Mouse (Mus musculus) right cerebral cortex, postnatal 10 days (tissue): ENCODE results near the gene Gkap1.

Experiments used
- DNase-seq, 2 experiments: peaks; one replicate each; pipeline ENCODE4 v3.0.0; 2021; ENCODE audit warnings: low spot score in 2 of 2

The Gkap1 gene

DNA sequence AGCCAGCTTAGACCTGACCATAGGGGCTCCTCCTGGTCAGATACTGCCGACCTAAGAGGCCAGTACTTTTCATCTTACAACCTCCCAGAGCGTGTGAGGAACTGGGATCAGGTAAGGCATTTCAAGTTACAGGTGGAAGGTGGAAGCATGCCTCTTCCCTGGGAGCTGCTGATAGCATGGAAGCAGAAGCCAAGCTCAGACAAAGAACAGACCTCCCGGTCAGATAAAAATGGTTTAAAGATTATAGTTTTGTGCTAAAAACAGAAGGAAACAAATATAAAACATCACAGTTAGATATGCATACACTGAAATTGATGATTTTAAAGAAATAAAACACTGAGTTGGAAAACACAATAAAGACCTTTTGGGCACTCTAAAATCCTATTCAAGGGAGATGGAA lies 8.6 kb downstream of the Gkap1 start:
- DNase-seq, result no peak

DNA sequence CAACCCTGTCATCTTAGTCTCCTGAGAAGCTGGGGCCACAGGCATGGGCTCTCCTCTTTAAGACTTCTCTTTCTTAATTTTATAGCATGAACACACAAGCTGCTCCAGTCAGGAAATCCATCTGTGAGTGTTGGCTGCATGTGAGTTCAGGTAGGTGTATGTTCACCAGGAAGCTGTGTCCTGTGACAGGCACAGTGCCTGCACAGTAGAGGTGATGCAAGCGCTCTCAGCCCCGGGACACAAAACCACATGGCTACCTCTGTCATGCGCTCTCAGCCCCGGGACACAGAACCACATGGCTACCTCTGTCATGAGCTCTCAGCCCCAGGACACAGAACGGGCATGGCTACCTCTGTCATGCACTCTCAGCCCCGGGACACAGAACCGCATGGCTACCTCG lies 12.0 kb downstream of the Gkap1 start:
- DNase-seq, result no peak

DNA sequence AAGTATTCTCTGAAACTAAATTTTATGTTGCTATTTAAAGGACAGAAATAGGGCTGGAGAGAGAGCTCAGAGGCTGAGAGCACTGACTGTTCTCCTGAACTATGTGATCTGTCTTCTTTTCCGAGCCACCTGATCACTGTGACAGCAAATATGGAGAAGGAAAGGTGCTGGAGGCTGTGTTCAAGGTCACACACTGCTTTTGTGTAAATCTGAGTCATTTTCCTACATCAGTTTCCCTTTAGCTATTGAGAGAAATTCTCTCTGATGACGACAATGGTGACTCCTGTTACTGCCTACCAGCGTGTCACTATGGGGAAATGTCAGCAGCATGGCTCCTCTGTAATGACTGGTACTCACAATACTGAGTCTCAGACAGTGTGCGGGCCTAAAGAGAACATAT lies 13.8 kb downstream of the Gkap1 start:
- DNase-seq, result no peak

DNA sequence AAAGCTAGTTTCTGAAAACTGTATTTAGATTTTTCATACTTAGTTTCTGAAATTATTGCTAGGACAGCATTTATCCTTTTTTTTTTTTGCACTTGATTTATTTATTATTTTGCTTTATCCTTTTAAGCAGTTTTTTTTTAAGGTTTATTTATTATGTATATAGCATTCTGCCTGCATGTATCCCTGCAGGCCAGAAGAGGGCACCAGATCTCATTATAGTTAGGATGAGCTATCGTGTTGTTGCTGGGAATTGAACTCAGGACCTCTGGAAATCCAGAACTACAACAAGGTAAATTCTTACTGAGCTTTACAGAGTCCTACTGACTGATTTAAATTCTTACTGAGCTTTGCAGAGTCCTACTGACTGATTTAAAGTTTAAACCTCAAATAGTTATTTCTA lies 22.2 kb downstream of the Gkap1 start:
- DNase-seq, result no peak

DNA sequence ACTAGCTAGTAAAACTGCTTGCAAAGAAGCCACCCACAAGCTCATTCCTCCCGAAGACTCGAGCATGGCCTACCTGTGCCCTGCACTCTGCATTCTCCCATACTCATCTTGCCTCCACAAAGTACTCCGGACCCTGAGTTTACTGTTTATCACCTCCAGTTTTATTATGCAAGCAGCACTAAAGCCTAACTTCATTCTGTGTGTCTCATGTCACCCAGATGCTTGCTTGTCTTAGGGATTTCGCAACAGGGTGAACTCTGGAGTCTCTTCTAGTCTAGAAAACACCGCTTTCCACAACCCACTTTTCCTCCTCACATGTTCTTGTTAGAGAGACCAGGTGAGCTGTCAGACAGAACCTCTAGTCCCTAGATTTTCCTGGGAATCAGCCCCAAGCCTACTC lies 26.5 kb downstream of the Gkap1 start:
- DNase-seq, result no peak

DNA sequence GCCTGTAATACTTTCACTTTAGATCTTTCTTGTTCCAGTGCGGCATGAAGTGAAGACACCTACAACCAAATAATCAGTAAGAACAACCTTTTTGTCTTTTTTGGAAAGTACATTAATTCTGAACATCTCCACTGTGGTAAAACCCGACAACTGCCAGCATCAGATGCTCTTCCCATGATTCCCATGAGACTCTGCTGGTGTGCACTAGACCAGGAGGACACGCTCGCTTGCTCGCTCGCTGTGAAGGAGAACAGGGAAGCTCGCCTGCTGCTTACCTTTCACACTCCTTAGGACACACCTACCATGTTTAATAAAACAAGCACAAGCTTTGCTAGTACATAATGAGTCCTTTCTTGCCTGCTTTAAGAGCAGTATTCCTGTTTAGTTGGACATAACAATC lies 39.0 kb downstream of the Gkap1 start:
- no peak for DNase-seq

DNA sequence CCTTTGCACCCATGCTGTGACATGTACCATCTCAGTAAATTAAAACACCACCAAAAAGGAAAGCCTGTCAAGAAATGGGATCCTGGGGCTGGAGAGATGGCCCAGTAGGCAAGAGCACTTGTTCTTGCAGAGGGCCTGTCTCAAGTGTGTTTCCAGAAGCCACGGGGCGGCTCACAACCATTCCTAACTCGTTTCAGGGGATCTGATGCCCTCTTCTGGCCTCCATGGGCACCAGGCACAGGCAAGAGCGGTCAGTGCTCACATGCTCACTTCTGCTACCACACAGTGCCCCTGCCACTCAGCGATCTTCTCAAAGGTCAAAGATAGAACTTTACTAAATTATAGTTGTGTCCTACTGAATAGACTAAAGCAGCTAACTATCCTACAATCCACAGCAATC lies 42.9 kb downstream of the Gkap1 start:
- peak in 1 of 2 experiments; percentile 57 for DNase-seq

DNA sequence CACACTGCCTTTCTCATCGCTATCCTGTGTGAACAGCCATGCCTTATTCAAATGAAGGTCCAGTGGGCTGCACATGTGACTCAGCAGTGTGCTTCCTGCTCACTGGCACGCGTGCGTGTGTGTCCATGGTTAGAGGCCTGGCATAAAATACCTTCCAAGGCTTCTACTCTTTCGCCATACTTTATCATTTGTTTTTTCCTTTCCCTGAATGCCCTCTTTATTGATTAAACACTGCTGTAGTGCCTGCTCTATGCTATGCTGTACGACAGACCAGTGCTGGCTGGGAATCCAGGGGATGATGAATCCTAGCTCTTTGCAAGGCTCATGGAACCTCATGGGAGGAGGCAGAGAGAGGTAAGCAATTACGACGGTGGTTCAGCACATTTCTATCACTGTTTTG lies 43.4 kb downstream of the Gkap1 start:
- no peak for DNase-seq

DNA sequence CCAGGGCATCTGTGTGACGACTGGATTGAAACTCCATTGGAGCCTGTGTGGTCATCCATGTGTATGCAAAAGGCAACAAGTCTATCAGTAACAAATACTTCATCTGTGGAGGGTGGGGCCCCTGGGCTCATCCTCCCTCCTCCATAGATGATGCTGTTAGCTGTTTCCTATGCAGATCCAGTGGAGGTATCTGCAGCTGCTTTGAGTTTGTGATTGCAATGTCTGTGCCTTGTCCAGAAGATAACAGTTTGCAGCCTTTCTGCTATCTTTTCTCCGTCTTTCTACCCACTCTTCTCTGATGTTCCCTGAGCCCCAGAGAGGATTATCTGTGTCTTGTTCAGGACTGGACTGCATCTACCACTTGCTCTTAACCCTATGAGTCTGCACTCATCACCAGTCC lies 46.9 kb downstream of the Gkap1 start:
- no peak for DNase-seq

DNA sequence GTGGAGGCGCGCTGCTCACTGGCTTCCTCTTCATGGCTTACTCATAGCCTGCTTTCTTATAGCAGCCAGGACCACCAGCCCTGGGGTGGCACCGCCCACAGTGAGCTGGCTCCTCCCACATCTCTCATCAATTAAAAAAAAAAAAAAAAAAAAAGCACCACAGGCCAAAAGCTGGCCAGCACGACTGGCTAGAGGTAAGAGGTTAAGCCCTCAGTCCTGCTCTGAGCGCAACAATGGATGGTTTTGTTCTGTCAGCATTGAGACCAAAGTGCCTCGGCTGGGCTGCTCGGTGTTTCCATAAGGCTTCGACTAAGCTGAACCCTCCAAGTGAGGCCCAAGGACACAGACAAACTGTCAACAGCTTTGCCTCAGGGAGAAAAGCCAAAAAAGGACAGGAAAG lies 49.8 kb downstream of the Gkap1 start:
- DNase-seq, result no peak

DNA sequence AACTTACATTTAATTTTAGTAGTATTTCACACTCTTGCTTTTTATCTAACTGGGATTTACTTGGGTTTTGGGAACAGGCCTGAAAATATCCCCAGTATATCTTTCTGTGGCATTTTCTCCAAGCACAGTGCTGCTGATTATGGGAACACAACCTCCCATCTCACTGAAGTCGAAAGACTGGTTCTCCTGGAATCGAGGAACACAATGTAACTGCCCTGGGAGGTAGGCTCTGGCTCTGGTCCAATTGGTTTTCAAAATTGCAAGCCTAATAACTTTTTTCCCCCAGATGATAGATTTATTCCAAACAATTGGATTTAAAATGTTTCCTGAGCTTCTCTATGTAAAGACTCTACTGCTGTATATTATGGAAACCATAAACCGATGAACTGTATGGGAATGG lies 55.3 kb downstream of the Gkap1 start:
- DNase-seq, result no peak

DNA sequence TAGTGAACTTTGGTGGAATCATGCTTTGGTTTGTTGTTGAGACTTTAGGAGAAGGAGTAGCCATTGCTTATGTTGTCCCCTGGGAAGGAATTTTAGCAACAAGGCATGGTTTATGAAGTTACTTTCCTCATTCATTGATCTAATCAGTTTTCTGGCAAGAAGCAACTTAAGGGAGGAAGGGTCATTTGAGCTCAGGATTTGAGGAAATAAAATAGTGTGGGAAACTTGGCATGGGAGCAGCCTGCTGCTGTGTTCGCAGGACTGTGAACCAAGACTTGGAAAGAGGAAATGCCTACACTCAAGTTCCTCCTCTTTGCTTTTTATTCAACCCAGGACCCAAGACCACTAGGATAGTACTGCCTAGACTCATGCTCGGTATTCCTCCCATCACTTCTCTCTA lies 58.0 kb downstream of the Gkap1 start:
- no peak for DNase-seq

DNA sequence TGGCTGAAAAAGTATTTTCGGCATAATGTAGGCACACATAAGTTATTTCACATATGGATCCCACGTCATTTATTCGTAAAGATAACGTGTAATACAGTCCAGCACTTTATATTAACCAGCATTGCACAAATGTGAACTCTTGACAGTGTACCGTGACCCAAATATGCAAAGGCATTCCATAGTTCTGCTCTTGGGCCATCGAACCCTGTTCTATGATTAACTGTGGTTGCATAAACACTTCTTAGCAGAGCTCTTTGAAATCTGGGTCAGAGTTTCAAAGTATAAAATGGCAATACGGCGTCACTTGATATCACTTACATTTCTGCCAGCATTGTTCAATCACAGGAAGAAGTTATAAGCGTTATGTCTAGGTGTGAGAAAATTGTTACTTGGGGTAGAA lies 59.1 kb downstream of the Gkap1 start:
- no peak for DNase-seq

DNA sequence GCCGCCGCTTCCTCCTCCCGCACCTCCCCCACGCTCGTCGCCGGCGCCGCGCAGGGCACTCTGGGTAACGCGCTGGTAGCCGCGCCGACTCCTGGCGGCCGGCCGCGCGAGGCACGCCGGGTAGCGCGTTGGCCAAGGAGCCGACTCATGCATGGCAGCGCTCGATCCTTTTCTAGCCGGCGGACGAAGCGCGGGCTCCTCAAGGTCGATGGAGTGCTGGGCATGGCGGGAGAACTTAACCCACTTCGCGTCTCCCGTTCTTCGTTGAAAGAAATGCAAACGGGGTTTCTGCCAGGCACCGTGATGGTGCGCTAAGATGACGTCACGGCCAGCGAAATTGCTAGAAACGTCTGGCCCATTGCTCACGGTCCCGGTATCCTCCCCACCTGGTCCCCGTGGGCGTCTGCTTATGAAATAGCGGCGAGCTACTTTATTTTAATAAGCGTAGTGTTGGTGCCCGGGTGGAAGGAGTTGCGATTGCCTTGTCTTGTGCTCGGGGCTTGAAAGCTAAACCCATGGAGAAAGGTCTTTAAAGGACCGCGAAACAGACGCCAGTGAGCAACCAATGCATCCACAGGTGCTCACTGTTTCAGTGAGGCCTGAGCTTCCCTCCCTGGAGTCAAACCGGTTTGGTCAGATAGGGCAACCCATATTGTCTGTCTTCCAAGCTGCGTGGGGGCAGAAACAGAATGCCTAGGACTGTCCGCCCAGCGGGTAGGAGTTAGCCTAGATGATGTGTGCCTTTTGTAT lies 59.7 kb downstream of the Gkap1 start, which contains the start of gene Ubqln1:
Gene Ubqln1, minus strand, starts transcription at position 62 of the 750 bp plus-strand sequence.
- DNase-seq, result peak; percentile 92

DNA sequence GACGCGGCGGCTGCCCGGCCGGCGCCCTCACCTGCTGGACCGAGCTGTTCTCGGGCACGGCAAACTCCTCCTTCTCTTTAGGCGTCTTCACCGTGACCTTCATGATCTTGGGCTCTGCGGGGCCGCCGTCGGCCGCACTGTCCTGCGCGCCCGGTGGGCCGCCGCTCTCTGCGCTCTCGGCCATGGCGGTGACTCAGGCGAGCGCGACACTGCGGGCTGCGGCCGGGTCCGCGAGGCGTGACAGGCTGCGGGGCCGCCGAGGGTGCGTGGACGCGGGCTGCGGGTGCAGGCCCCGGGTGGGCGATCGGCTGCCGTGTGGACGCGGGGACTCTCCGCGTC lies 60.3 kb downstream of the Gkap1 start:
- no peak for DNase-seq

DNA sequence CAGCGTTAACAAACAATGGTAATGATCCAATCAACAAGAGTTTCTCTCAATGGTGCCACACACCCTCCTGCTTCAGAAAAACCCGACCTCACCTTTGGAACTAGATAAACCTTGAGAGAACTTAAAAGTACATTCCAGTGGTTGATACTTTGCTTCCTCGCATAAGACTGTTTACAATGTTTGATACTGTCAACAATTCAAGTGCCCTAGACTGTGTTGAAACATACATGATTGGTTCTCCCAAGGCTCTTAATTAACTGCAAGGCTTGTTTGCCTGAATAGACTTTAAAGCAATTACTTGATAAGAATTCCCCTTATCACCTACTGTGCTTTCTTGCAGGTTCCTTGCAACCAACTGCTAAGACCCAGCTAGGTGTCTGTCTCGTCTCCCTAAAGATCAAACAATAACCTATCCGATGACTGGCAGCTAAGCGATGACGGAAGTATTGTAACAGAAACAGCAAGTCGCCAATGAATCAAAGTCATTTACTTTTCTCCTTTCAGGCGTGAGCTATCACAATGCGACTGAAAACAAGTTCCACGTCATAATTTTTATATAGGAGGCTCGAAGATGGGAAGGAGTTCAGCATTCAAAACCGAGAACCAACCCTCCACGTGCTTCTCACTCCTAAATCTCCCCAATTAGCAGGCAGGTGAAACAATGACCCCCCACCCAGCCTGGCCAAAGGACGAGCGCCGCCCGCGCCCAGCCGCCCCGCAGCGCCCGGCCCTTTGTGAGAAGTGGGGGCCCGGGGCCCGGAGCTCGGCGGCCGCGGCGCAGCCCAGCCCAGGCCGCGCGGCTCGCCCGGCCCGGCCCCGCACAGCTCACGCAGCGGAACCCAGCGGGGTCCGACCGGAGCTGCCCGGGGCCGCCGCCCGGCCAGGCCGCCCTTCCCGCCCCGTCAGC lies 60.9 kb downstream of the Gkap1 start:
- DNase-seq, result no peak

DNA sequence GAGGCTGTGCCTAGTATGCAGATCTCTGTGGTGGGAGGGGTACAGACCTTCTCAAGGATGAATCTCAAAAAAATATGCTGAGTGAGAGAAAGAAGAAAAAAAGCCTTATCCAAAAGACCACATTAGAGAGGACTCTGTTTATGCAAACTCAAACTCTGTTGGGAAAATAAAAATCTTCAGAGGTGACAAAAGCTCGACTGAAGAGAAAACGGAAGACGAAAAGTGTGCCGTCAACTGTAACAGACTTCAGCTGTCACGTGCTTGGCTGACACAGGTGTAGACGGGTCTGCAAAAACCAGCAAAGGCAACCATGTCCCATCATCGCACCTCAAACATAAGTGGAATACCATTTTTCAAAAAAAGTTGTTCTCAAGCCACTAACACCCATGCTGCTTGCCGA lies 61.7 kb downstream of the Gkap1 start:
- DNase-seq, result no peak

DNA sequence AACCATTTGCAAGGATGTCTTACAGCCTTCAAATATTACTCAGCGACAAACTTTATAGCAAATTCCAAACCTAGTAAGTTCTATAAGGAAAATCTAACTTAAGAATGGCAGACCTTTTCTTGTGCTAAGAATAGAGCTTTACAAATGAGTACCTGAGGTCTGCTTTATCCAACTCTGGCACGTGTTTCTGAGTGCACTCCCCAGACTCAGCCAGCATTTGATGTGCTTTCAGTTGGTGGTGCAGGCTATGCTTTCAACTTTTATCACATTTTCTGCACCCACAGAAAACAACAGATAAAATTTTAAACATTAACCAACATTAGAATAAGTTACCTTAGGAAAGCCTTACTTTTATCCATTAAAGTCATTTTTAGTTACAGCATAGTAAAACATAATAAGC lies 63.0 kb downstream of the Gkap1 start:
- DNase-seq, result no peak

DNA sequence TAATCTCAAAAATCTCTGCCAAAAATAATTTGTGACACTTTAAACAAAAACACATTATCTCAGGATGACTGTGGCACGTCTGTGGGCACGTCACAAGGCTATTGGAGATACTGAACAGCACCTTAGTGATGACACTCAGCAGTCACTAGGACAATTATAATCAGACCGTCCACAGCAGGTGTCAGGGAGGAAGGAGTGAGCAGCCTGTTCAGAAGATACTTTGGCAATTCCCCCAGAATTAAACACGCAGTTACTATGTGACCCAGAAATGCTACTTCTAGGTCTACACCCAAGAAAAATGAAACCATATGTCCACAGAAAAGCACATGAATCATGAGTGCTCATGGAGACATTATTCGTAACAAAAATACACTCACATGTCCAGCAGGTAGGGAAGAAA lies 65.1 kb downstream of the Gkap1 start:
- DNase-seq, result no peak

DNA sequence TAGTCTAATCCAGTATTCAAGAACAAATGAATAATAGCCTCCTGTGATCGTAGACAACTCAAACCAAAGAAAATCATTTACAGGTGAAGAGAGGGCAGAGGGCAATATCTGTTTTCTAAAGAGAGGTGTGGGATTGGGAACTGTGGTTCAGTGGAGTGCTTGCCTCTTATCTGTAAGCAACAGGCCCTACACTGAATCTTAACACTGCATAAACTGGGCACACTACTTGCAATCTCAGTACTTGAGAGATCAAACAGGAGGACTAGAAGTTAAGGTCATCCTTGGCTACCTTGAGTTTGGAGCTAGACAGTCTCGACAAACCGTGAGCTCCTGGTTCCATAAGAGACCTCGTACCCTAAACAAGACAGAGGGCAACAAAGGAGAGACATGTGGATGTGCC lies 69.4 kb downstream of the Gkap1 start:
- no peak for DNase-seq

DNA sequence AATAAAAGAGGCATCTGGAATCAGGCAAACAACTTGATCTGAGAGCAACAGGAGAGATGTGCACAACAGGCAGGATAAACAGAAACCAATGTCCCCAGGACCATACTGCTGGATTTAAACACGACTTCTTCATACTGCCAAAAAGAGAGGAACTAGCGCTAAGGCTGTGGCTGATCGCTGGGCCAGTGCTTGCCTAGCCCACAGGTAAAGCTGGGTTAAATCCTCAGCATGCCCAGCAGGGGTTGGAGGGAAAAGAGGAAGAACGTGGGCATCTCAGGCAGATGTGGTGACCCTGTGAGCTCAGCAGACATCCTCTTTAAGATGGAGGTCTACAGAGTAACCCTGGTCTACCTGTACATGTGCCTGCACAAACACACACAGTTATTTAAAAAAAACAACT lies 70.5 kb downstream of the Gkap1 start:
- no peak for DNase-seq

DNA sequence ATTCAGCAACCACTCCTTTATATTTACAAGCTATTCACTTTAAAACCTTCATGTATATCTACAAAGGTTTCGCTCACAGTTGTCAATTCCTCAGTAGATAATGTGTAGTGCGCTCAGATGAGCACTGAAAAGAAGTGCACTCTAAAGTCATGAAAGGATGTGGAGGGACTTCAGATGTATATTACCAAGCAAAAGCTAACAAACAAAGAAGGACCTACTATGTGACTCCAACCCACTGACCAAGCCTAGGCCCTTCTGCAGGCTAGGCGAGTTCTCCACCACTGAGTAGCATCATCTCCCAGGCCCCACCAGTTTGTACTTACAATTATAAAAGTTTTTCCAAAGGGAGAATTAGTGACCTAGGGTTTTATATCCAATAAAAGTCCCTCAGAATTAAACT lies 71.3 kb downstream of the Gkap1 start:
- DNase-seq, result no peak

DNA sequence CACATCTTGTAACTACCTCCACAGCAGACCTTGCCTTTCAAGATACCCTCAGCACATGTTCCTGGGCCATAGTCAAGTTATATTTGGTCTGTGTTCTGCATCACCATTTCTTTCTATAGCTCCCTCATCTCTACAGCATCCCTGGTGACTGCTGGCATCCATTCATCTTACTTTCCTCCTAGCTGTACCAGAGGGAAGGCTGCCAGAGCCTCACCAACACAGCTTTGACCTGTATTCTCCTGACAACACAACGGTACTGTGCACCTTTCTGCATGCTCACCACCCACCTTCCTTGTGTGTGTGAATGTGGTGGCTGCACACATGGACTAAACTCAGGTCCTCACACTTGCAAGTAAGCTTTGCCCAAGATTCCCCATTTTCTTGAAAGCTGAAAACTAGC lies 72.6 kb downstream of the Gkap1 start:
- peak in 1 of 2 experiments; percentile 44 for DNase-seq
